Mouse (Mus musculus) CH12.LX (cell line): ENCODE results near the gene Akap8. TPM values are rescaled to one million over a fixed set of nuclear protein-coding genes. Genes with fewer than 3 reads are reported as not detected.
A peak's percentile ranks its signal among the peaks of the same experiment; 100 is the strongest.

Experiments
- DNase-seq: peaks from one replicate; pipeline ENCODE4 v3.0.0-alpha.2; 2013; ENCODE audit errors: extremely low read depth
- H3K27ac ChIP-seq: 2 replicates; pipeline ENCODE4 v1.5.1; 2012; ENCODE audit warnings: low read depth, mild to moderate bottlenecking, control low read depth, moderate library complexity; ENCODE audit not compliant: insufficient read depth
- H3K27me3 ChIP-seq: replicated peaks from 2 replicates; pipeline ENCODE3; 2012; ENCODE audit warnings: inconsistent platforms
- H3K36me3 ChIP-seq, 2 experiments: replicated peaks in 1 of 2; 2 replicates each; pipeline versions ENCODE3 to v1.6.1; 2012; ENCODE audit warnings: inconsistent platforms in 1 of 2, low read length in 1 of 2, mild to moderate bottlenecking in 1 of 2, mixed read lengths in 1 of 2, moderate library complexity in 1 of 2; ENCODE audit not compliant: control insufficient read depth in 1 of 2, insufficient read depth in 1 of 2
- H3K4me1 ChIP-seq, 2 experiments: 2 replicates each; pipeline ENCODE4 v1.6.1; 2012; ENCODE audit warnings: inconsistent platforms in 1 of 2, moderate library complexity in 1 of 2; ENCODE audit not compliant: insufficient read depth in 2 of 2, control insufficient read depth in 1 of 2
- H3K4me2 ChIP-seq: 2 replicates; pipeline ENCODE4 v1.6.1; 2012; ENCODE audit warnings: low read depth, mild to moderate bottlenecking, control low read depth; ENCODE audit not compliant: poor library complexity, insufficient read depth, severe bottlenecking
- H3K4me3 ChIP-seq, 3 experiments: fragments of 150-350 bp in 1 of 3; sonication (generic) in 1 of 3; replicated peaks in 1 of 3; 2 replicates each; pipeline versions ENCODE3 to v1.5.1; 2011 to 2012; ENCODE audit warnings: low read depth in 2 of 3, low read length in 2 of 3, mild to moderate bottlenecking in 2 of 3, moderate library complexity in 2 of 3, control low read depth in 1 of 3, improper control_type of control experiment in 1 of 3, inconsistent platforms in 1 of 3, mixed read lengths in 1 of 3; ENCODE audit not compliant: poor library complexity in 1 of 3
- H3K79me2 ChIP-seq: replicated peaks from 2 replicates; pipeline ENCODE4 v1.6.1; 2012; ENCODE audit warnings: mild to moderate bottlenecking, moderate library complexity; ENCODE audit not compliant: control insufficient read depth, poor library complexity, insufficient read depth, severe bottlenecking; ENCODE audit errors: extremely low read depth
- H3K9ac ChIP-seq: 2 replicates; pipeline ENCODE4 v1.6.1; 2012; ENCODE audit warnings: low read depth, mild to moderate bottlenecking, control low read depth, moderate library complexity; ENCODE audit not compliant: insufficient read depth
- H3K9me3 ChIP-seq: replicated peaks from 2 replicates; pipeline ENCODE3; 2012; ENCODE audit warnings: low read length, inconsistent platforms, mixed read lengths
- BHLHE40 ChIP-seq: IDR thresholded peaks from 2 replicates; pipeline ENCODE4 v1.6.1; 2011; ENCODE audit warnings: mild to moderate bottlenecking, low read depth, low read length, improper control_type of control experiment
- CHD1 ChIP-seq: IDR thresholded peaks from 2 replicates; pipeline ENCODE4 v1.6.1; 2012; ENCODE audit warnings: low read depth, low read length, improper control_type of control experiment, inconsistent platforms
- CHD2 ChIP-seq: IDR thresholded peaks from 2 replicates; pipeline ENCODE4 v1.6.1; 2011; ENCODE audit warnings: low read length, improper control_type of control experiment
- E2F4 ChIP-seq: IDR thresholded peaks from 2 replicates; pipeline ENCODE4 v1.6.1; 2011; ENCODE audit warnings: low read depth, low read length, improper control_type of control experiment; ENCODE audit not compliant: insufficient replicate concordance
- ELF1 ChIP-seq: IDR thresholded peaks from 2 replicates; pipeline ENCODE4 v1.6.1; 2014; ENCODE audit warnings: low read depth, mild to moderate bottlenecking, inconsistent platforms, low read length, improper control_type of control experiment
- EP300 ChIP-seq: IDR thresholded peaks from 2 replicates; pipeline ENCODE4 v1.6.1; 2011; ENCODE audit warnings: low read length, improper control_type of control experiment
- ETS1 ChIP-seq: conservative IDR thresholded peaks from 2 replicates; pipeline ENCODE4 v1.6.1; 2012; ENCODE audit warnings: low read depth, mild to moderate bottlenecking, inconsistent platforms, low read length, improper control_type of control experiment, moderate library complexity
- GABPA ChIP-seq: IDR thresholded peaks from 2 replicates; pipeline ENCODE4 v1.6.1; 2012; ENCODE audit warnings: low read depth, low read length, improper control_type of control experiment, inconsistent platforms; ENCODE audit not compliant: insufficient replicate concordance
- HCFC1 ChIP-seq: IDR thresholded peaks from 2 replicates; pipeline ENCODE4 v1.6.1; 2012; ENCODE audit warnings: low read depth, mild to moderate bottlenecking, inconsistent platforms, low read length, improper control_type of control experiment
- IRF4 ChIP-seq: IDR thresholded peaks from 2 replicates; pipeline ENCODE4 v1.6.1; 2014; ENCODE audit warnings: low read depth, mild to moderate bottlenecking, inconsistent platforms, low read length, improper control_type of control experiment
- MAZ ChIP-seq: IDR thresholded peaks from 2 replicates; pipeline ENCODE4 v1.6.1; 2012; ENCODE audit warnings: low read depth, mild to moderate bottlenecking, inconsistent platforms, low read length, improper control_type of control experiment, moderate library complexity
- MXI1 ChIP-seq: IDR thresholded peaks from 2 replicates; pipeline ENCODE4 v1.6.1; 2011; ENCODE audit warnings: mild to moderate bottlenecking, low read depth, low read length, improper control_type of control experiment
- MYC ChIP-seq: IDR thresholded peaks from 2 replicates; pipeline ENCODE4 v1.6.1; 2011; ENCODE audit warnings: low read depth, mild to moderate bottlenecking, improper control_type of control experiment, low read length
- NELFE ChIP-seq: IDR thresholded peaks from 2 replicates; pipeline ENCODE4 v1.6.1; 2011; ENCODE audit warnings: low read depth, low read length, improper control_type of control experiment
- NRF1 ChIP-seq: IDR thresholded peaks from 2 replicates; pipeline ENCODE4 v1.6.1; 2014; ENCODE audit warnings: low read depth, mild to moderate bottlenecking, inconsistent platforms, low read length, improper control_type of control experiment, moderate library complexity
- PAX5 ChIP-seq: IDR thresholded peaks from 2 replicates; pipeline ENCODE4 v1.6.1; 2012; ENCODE audit warnings: low read length, inconsistent platforms, mixed read lengths
- RCOR1 ChIP-seq: conservative IDR thresholded peaks from 2 replicates; pipeline ENCODE4 v1.6.1; 2012; ENCODE audit warnings: low read depth, mild to moderate bottlenecking, inconsistent platforms, low read length, improper control_type of control experiment
- SIN3A ChIP-seq: IDR thresholded peaks from 2 replicates; pipeline ENCODE4 v1.6.1; 2012; ENCODE audit warnings: low read length, improper control_type of control experiment, inconsistent platforms
- SMC3 ChIP-seq: IDR thresholded peaks from 2 replicates; pipeline ENCODE4 v1.6.1; 2011; ENCODE audit warnings: low read depth, low read length, improper control_type of control experiment
- TCF12 ChIP-seq: IDR thresholded peaks from 2 replicates; pipeline ENCODE4 v1.6.1; 2014; ENCODE audit warnings: low read depth, mild to moderate bottlenecking, inconsistent platforms, low read length, improper control_type of control experiment
- UBTF ChIP-seq: IDR thresholded peaks from 2 replicates; pipeline ENCODE4 v1.6.1; 2012; ENCODE audit warnings: low read depth, mild to moderate bottlenecking, inconsistent platforms, low read length, improper control_type of control experiment, moderate library complexity
- USF2 ChIP-seq: conservative IDR thresholded peaks from 2 replicates; pipeline ENCODE4 v1.6.1; 2011; ENCODE audit warnings: low read depth, low read length, improper control_type of control experiment
- ZC3H11A ChIP-seq: IDR thresholded peaks from 2 replicates; pipeline ENCODE4 v1.6.1; 2012; ENCODE audit warnings: low read depth, mild to moderate bottlenecking, inconsistent platforms, low read length, improper control_type of control experiment
- ZKSCAN1 ChIP-seq: IDR thresholded peaks from 2 replicates; pipeline ENCODE4 v1.6.1; 2012; ENCODE audit warnings: low read depth, inconsistent platforms, low read length, improper control_type of control experiment, borderline replicate concordance
- ZNF384 ChIP-seq: IDR thresholded peaks from 2 replicates; pipeline ENCODE4 v1.6.1; 2012; ENCODE audit warnings: low read depth, low read length, improper control_type of control experiment, inconsistent platforms
- dilution Hi-C: fragments of 300-500 bp; cut with MboI; formaldehyde crosslinking; loops from 2 replicates; pipeline ENCODE4 v1.14.3; 2020; ENCODE audit warnings: low sequenced_read_pairs; ENCODE audit not compliant: extremely low pct_unique_long_range_greater_than_20kb, extremely low pct_ligation_motif_present
- in situ Hi-C: fragments of 300-500 bp; cut with MboI; formaldehyde crosslinking; loops from 3 replicates; pipeline ENCODE4 v1.14.3; 2019; ENCODE audit warnings: low sequenced_read_pairs, low pct_ligation_motif_present, low pct_unique_long_range_greater_than_20kb, mixed read lengths
- polyA plus RNA-seq: library from polyadenylated mRNA; unstranded; fragments of >175 nt; gene quantifications from 2 replicates; pipeline ENCODE4 v1.2.1, GENCODE M21; 2012; ENCODE audit warnings: low read depth; ENCODE audit not compliant: insufficient read length
- total RNA-seq, 2 experiments: library from RNA; depleted of rRNA; stranded (reverse); fragments of 300-350 nt in 1 of 2; fragments of >200 nt in 1 of 2; gene quantifications; 2 replicates each; pipeline ENCODE4 v1.2.3; 2012 to 2014

Akap8 gene
- total and polyA plus RNA-seq, 3 experiments = 62.5 to 146 (median 75.2) TPM

DNA sequence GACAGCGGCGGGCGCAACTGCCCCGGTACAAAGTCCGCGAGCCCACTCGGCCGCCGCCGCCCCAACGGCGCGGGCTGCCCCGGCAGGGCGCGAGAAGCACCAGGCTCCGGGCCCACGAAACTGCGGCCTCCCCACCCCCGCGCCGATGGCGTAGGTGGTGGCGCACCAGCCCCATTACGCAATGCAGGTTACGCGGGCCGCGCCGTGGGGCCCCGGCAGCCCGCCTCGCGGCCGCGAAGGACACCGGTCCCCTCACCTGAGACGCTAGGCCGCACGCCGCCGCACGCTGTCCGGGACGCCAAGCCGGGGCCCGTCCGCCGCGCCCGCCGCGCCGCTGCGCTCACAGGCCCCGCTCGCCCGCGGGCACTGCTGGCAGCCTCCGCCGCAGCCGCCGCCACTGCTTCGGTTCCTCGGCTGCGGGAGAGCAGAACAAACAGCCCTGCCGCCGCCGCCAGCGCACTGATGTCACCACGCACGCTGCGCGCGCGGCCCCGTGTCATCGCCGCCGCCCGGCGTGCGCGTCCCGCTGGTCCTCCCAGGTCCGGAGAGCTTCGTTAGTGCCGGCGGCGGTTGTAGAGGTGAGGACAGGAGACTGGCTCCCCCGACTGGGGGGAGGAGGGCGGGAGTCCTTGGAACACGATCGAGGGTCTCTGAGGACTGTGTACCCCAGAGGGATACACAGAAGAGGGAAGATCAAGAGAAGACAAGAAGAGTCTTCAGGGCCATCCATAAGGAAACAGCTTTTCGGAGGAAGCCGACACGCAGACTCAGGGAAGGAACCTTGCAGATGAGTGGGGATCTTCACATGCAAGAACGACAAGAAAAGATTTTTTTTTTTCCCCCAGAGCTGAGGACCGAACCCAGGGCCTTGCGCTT, 36.5 kb downstream of the Akap8 start, which contains the start of gene Brd4 (continued):
- no peak for TF ChIP-seq E2F4
- no peak for TF ChIP-seq MAZ
- peak; percentile 75 for TF ChIP-seq SIN3A
- no peak for TF ChIP-seq PAX5
- TF ChIP-seq ELF1 = peak; percentile 8; the same call in 1 of the 2 replicates
- TF ChIP-seq CHD1 = no peak
- peak; percentile 85 for TF ChIP-seq TCF12
- TF ChIP-seq IRF4 = peak; percentile 71
- TF ChIP-seq GABPA = no peak
- no peak for TF ChIP-seq ZNF384
- TF ChIP-seq HCFC1 = peak; percentile 61
- no peak for TF ChIP-seq ETS1
- peak; percentile 89 for TF ChIP-seq NELFE
- TF ChIP-seq NRF1 = peak; percentile 73
- no peak for TF ChIP-seq MYC
- no peak for TF ChIP-seq ZKSCAN1
- no peak for TF ChIP-seq EP300
- TF ChIP-seq MXI1 = peak; percentile 78; the same call in 1 of the 2 replicates
- TF ChIP-seq RCOR1 = peak; percentile 55; the same call in 1 of the 2 replicates
- peak; percentile 50; the same call in 1 of the 2 replicates for TF ChIP-seq UBTF
- TF ChIP-seq ZC3H11A = no peak
- no peak for TF ChIP-seq SMC3

DNA sequence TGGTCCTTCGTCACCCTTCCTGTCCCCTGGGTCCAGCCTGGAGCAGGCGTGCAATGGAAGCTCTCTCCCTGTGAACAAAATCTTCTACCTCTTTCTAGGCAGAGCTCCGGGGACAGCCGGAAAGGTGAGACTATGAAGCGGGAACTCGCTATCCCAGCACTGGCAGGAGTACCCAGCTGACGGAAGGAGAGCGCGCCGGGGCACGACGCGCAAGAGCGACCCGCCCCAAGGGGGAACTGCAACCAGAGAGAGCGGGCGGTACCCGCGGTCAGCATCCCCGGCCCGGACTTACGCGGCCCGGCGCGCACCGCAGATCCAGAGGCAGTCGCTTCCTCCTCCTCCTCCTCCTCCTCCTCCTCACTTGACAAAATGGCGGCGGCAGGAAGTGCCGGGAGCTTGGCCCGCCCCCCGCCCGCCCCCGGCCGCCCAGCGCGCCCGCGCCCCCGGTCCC, 37.2 kb downstream of the Akap8 start:
- peak overlapping the region; percentile 89 for H3K27ac ChIP-seq
- H3K9me3 ChIP-seq = no peaks in the 10 kb centered on the region
- TF ChIP-seq CHD2 (no peak), HCFC1 (0 out of 2 replicates have a peak, but pooled peaks have one; percentile 28), UBTF (peak; percentile 71; the same call in 1 of the 2 replicates), MAZ (no peak), EP300 (no peak), ELF1 (peak; percentile 43), SIN3A (peak; percentile 85; the same call in 1 of the 2 replicates), BHLHE40 (no peak), USF2 (no peak), RCOR1 (no peak), GABPA (no peak), NRF1 (peak; percentile 28; the same call in 1 of the 2 replicates), TCF12 (no peak)
- H3K4me3 ChIP-seq = peak overlapping the region; percentile 83 to 94 (median 93)
- H3K36me3 ChIP-seq = peaks cover 0 to 9% of the 10 kb centered on the region in 2 experiments
- H3K27me3 ChIP-seq = no peaks in the 10 kb centered on the region
- dilution Hi-C loops = no loop called here
- peak overlapping the region; percentile 76 for H3K9ac ChIP-seq
- in situ Hi-C loops = no loop called here
- DNase-seq = peak; percentile 62
- H3K4me1 ChIP-seq = peaks cover 8 to 40% of the 10 kb centered on the region in 2 experiments; a peak in 3 of 4 replicates
- peaks cover 57% of the 10 kb centered on the region for H3K79me2 ChIP-seq
- peak overlapping the region; percentile 17 for H3K4me2 ChIP-seq
